Mouse (Mus musculus): Measurements from ENCODE around the gene Hnf1a. TPM values are rescaled to one million over a fixed set of nuclear protein-coding genes. Genes with fewer than 3 reads are reported as not detected.

Hnf1a gene
- polyA plus RNA-seq, 1 experiment from 2014 or later, result 0.10 TPM

DNA sequence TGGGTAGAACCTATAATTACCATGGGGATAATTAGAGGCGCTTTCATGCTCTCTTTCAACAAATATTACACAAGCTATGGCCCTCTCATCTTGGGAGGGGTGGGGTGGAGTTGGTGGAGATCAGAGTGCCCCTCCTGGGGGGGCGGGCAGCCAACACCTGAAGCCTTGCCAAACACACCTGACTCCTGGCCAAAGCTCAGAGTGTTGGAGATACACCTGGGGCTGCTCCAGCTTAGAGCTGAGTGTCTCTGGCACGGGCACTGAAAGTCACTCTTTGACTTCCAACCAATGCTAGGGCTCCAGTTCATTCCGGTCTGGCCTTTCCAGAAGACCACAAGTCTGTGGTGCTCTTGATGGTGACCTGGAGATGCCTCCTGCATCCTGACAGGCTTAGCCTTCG is 36.9 kb upstream of the Hnf1a start:
- Histone ChIP-seq H3K36me3 (replicated peaks) (no peaks in the 10 kb centered on the region), H3K4me1 (peaks cover 13% of the 10 kb centered on the region), H3K27ac (no peak overlapping the region), H3K4me3 (no peak overlapping the region), H3K27me3 (replicated peaks) (no peaks in the 10 kb centered on the region), H3K4me2 (no peak overlapping the region), H3K9ac (no peak overlapping the region), H3K9me3 (no peaks in the 10 kb centered on the region)
- 88% methylated on average over 5 of the region's 5 CpGs for WGBS
- ATAC-seq (replicated peaks), result no peak

DNA sequence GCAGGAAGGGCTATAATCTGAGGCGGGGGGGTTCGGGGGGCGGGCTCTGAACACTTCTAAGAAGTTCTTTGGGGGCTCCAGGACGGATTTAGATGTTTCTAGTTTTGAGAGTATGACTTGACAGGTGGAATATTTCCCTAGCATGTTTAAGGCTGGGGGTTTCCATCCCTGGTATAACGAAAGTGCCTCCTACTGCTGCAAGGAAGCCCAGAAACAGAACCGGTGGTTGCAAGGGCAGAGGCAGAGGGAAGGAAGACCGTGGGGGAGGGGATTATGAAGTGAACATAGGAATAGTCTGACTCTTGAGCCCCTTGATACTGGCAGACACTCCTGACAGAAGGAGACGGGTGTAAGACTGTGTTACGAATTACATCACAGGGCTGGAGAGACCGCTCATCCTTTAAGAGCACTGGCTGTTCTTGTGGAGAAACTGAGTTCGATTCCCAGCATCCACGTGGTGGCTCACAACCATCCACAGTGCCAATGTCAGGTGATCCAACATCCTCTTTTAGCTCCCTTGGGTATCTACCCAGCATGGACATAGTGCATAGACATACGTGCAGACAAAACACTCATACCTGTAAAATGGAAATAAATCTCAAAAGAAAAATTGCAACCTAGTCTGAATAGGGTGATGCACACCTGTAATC is 32.5 kb upstream of the Hnf1a start:
- Histone ChIP-seq H3K4me2 (no peak overlapping the region), H3K27me3 (replicated peaks) (no peaks in the 10 kb centered on the region), H3K27ac (no peak overlapping the region), H3K9ac (no peak overlapping the region), H3K4me3 (no peak overlapping the region), H3K9me3 (no peaks in the 10 kb centered on the region), H3K36me3 (replicated peaks) (no peaks in the 10 kb centered on the region), H3K4me1 (no peaks in the 10 kb centered on the region)
- no peak for ATAC-seq (replicated peaks)
- WGBS, result 82% methylated on average over 13 of the region's 13 CpGs

DNA sequence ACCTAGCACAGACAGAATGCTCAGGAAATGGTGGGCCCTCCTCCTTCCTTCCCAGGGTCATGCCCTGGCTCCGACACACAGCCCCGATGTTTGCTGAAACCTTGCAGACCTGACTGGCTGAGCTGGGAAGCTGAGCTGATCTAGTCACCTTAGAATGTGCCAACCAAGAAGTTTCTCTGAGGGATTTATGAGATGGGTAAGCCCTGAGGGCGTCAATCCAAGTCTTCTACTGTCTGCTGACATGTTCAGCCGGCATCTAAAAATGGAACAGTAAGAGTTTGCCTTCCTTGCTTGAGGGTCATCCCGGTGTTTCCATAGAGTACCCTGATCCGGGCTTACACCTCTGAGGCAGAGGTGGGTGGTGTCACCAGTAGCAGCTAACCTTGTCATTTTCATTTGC is 31.9 kb upstream of the Hnf1a start:
- H3K4me1 ChIP-seq, result no peaks in the 10 kb centered on the region
- no peak overlapping the region for H3K9ac ChIP-seq
- H3K4me3 ChIP-seq, result no peak overlapping the region
- 89% methylated on average over 6 of the region's 6 CpGs for WGBS
- H3K4me2 ChIP-seq, result no peak overlapping the region
- no peaks in the 10 kb centered on the region for H3K27me3 ChIP-seq (replicated peaks)
- H3K9me3 ChIP-seq, result no peaks in the 10 kb centered on the region
- H3K36me3 ChIP-seq (replicated peaks), result no peaks in the 10 kb centered on the region
- no peak overlapping the region for H3K27ac ChIP-seq
- ATAC-seq (replicated peaks), result no peak

DNA sequence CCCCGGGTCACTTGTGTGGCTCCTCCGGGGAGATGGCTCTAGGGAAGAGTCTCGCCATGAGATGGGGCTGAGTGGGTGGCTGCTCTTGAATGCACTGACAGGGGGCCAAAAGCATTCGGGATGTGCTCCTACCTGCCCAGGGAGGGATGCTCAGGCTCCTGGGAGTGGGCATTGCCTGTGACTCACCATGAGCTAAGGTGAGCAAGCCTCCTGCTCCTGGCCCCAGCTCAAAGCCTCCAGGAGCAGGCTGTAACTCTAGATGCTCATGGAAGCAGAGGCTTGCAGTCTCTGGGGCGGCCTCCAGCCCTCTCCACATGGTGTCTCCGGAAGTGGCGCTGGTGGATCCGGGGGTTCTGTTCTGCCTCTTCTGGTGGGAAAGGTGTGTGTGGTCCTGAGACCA is 30.6 kb upstream of the Hnf1a start:
- Histone ChIP-seq H3K9me3 (no peaks in the 10 kb centered on the region), H3K9ac (no peak overlapping the region), H3K4me2 (no peak overlapping the region), H3K27ac (no peak overlapping the region), H3K36me3 (replicated peaks) (no peaks in the 10 kb centered on the region), H3K4me3 (no peak overlapping the region), H3K27me3 (replicated peaks) (no peaks in the 10 kb centered on the region), H3K4me1 (no peaks in the 10 kb centered on the region)
- 76% methylated on average over 8 of the region's 8 CpGs for WGBS
- ATAC-seq (replicated peaks), result no peak

DNA sequence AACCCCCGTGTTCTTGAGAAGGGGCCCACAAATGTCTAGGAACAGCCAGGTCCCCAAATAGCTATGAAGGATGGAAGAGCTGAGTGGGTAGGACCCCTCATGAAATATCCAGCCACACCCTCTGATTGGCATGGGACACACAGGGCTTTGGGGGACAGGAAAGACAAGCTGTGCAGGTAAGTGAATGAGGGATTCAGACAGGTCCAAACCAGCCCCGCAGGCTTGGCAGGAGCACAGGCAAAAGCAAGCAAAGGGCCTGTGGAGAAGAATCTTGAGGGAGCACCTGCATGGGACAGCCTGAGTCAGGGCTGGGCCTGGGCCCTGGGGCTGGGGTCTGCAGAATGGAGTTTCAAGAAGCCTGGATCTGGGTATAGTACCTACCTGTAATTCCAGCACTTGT is 29.6 kb upstream of the Hnf1a start:
- no peak overlapping the region for H3K27ac ChIP-seq
- no peaks in the 10 kb centered on the region for H3K27me3 ChIP-seq (replicated peaks)
- 81% methylated on average over 2 of the region's 2 CpGs for WGBS
- no peak overlapping the region for H3K4me2 ChIP-seq
- no peaks in the 10 kb centered on the region for H3K4me1 ChIP-seq
- no peak overlapping the region for H3K9ac ChIP-seq
- ATAC-seq (replicated peaks), result no peak
- no peak overlapping the region for H3K4me3 ChIP-seq
- no peaks in the 10 kb centered on the region for H3K9me3 ChIP-seq
- no peaks in the 10 kb centered on the region for H3K36me3 ChIP-seq (replicated peaks)

DNA sequence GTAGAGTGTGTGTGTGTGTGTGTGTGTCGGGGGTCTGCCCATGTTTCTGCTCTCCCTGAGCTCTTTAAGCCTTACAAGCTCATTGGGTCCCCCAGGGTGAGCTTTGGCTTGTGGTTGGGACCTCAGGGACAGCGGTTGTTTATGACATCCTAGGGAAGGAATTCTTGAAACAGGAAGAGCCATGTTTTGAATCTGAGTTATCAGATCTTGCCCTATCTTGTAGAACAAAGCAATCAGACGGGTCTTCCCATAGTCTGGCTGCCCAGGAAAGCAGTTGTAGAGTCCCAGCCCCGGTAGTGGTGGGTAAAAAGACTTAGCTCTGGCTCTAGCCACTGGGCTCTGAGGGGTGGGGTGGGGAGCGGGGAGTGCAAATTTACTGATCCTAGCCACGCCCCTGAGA is 26.4 kb upstream of the Hnf1a start:
- no peaks in the 10 kb centered on the region for H3K27me3 ChIP-seq (replicated peaks)
- no peak overlapping the region for H3K9ac ChIP-seq
- no peaks in the 10 kb centered on the region for H3K9me3 ChIP-seq
- H3K27ac ChIP-seq, result no peak overlapping the region
- no peak overlapping the region for H3K4me2 ChIP-seq
- no peaks in the 10 kb centered on the region for H3K36me3 ChIP-seq (replicated peaks)
- no peaks in the 10 kb centered on the region for H3K4me1 ChIP-seq
- H3K4me3 ChIP-seq, result no peak overlapping the region
- no peak for ATAC-seq (replicated peaks)
- WGBS, result 79% methylated on average over 6 of the region's 6 CpGs

DNA sequence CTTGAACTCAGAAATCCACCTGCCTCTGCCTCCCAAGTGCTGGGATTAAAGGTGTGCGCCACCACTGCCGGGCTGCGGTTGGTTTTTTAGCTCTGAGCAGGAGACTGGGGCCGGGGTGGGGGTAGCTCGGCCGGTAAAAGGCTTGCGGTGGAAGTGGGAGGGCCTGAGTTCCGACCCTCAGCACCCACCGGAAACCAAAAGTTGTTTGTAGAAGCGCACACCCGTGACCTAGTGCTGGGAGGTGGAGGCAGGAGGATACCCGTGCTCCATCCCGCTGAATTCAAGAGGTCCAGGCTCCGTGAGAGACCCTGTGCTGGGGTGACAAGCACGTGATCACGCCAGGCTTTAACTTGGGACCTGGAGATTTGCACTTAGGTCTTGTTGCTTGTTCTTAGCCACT is 25.6 kb upstream of the Hnf1a start:
- Histone ChIP-seq H3K27ac (no peak overlapping the region), H3K4me1 (no peaks in the 10 kb centered on the region), H3K9me3 (no peaks in the 10 kb centered on the region), H3K9ac (no peak overlapping the region), H3K27me3 (replicated peaks) (no peaks in the 10 kb centered on the region), H3K36me3 (replicated peaks) (no peaks in the 10 kb centered on the region), H3K4me3 (no peak overlapping the region), H3K4me2 (no peak overlapping the region)
- no peak for ATAC-seq (replicated peaks)
- WGBS, result 90% methylated on average over 16 of the region's 16 CpGs

DNA sequence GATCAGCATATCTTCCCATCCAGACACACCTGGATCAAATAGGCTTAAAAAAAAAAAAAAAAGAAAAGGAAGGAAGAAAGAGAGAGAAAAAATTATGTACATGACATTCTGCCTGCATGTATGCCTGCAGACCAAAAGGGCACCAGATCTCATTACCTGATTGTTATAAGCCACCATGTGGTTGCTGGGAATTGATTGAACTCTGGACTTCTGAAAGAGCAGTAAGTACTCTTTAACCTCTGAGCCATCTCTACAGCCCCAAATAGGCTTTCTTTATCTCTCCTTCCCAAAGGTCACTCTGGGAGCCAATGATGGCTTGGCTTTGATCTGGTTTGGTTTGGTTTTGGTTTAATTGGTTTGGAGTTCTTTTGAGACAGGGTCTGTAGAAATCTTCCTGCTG is 14.2 kb upstream of the Hnf1a start:
- Histone ChIP-seq H3K4me1 (peaks cover under 1% of the 10 kb centered on the region), H3K9ac (no peak overlapping the region), H3K27me3 (replicated peaks) (no peaks in the 10 kb centered on the region; the same call in 1 of the 2 replicates), H3K27ac (no peak overlapping the region), H3K36me3 (replicated peaks) (no peaks in the 10 kb centered on the region), H3K4me2 (no peak overlapping the region), H3K9me3 (no peaks in the 10 kb centered on the region), H3K4me3 (no peak overlapping the region)
- no peak for ATAC-seq (replicated peaks)

DNA sequence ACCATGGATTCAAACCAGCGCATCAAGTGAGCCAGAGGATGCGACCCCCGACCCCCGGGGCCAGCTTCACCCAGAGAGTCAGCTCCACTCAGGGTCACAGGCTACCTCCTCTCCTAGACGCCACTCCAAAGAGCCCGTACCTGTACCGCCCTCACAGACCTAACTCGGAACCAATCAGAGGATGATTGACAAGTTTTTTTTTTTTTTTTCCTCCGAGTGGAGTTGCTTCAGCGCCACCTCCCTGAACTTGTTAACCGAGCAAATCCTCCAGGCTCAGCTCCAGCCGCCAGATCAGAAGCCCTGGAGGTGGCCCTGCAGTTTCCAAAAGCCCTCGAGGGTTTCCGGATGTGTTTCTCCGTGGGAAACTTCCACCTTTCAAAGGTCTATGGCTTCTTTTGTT is 11.1 kb upstream of the Hnf1a start:
- no peak overlapping the region for H3K9ac ChIP-seq
- no peak overlapping the region for H3K4me2 ChIP-seq
- no peaks in the 10 kb centered on the region for H3K36me3 ChIP-seq (replicated peaks)
- 52% methylated on average over 15 of the region's 15 CpGs for WGBS
- H3K9me3 ChIP-seq, result no peaks in the 10 kb centered on the region
- ATAC-seq (replicated peaks), result no peak
- H3K4me1 ChIP-seq, result peaks cover 13% of the 10 kb centered on the region
- no peaks in the 10 kb centered on the region; the same call in 1 of the 2 replicates for H3K27me3 ChIP-seq (replicated peaks)
- no peak overlapping the region for H3K27ac ChIP-seq
- no peak overlapping the region for H3K4me3 ChIP-seq

DNA sequence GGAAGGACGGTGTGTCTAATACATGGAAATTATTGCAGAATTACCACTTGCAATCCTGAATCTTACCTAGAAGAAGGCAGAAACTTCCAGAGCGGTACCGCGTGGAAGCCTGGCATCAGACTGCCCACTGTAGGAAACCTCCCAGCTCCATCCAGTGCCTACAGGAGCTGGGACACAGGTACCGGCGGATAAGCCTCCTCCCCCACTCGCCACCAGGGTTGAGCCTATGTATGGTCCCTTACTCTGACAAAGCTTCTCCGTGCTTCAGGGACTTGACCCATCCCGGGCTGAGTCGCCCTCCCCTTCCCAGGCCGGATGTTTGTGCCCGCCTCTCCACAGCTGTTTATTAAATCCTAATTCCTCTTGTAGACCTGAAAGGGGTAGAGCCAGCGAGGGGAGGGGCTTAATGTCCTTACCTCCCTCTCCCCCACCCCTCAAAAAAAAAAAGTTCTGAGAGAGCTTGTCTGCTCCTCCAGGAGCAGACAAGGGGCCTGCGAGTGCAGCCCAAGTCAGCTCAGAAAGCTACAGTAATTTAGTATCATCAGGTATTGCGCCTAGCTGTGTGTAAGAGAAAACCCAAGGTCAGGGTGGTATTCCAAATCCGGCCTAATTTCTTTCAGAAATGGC is 9.3 kb upstream of the Hnf1a start:
- WGBS, result 24% methylated on average over 15 of the region's 16 CpGs
- no peak; the same call in 1 of the 2 replicates for ATAC-seq (replicated peaks)
- H3K4me2 ChIP-seq, result peak overlapping the region; percentile 80

DNA sequence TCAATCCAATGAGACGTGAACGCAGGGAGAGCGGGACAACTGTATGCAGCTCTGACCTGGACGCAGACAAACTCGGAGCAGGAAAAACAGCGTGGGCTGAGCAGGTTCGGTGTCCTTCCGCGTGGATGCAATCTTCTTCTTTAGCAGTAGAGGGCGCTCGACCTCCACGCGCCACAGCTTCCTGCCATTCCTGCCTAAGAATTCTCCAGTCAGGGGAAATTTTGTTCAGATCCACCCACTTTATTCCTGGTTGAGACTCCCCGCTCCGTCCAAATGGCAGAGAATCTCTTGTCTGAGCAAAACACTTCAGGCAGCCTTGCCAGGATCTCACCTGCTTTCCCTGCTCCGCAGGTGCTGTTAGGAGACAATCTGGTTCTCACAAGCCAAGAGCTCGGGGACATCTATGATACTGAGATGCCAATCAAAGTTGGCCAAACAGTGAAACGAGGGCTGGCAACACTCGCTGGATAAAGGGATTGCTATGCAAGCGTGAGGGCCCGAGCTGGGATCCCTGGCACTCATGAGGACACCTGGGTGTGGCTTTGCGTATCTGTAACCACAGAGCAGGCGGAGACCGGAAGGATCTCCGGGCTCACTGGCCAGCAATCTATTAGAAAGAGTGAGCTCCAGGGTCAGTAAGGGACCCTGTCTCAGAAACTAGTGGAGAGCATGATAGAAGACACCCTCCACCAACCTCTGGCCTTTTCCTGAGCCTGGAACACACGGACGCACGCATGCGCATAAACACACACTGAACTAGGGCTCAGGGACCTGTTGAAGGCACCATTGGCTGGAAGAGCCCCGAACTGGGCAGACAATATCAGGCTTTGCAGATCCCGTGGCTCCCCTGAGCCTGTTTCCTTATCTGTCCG is 8.6 kb upstream of the Hnf1a start:
- 4% methylated on average over 32 of the region's 32 CpGs for WGBS
- Histone ChIP-seq H3K4me2 (peak overlapping the region; percentile 80), H3K9ac (peak overlapping the region; percentile 40), H3K4me3 (peak overlapping the region; percentile 36), H3K36me3 (replicated peaks) (no peaks in the 10 kb centered on the region), H3K9me3 (no peaks in the 10 kb centered on the region), H3K27me3 (replicated peaks) (no peaks in the 10 kb centered on the region; the same call in 1 of the 2 replicates), H3K4me1 (peaks cover 13% of the 10 kb centered on the region), H3K27ac (0 out of 2 replicates have a peak overlapping the region, but pooled peaks have one; percentile 20)
- ATAC-seq (replicated peaks), result peak; percentile 69

More for the DNA sequence above, 9.3 kb upstream of the Hnf1a start:
- H3K36me3 ChIP-seq (replicated peaks), result no peaks in the 10 kb centered on the region
- H3K4me1 ChIP-seq, result peaks cover 13% of the 10 kb centered on the region
- no peak overlapping the region for H3K27ac ChIP-seq
- H3K27me3 ChIP-seq (replicated peaks), result no peaks in the 10 kb centered on the region; the same call in 1 of the 2 replicates
- H3K4me3 ChIP-seq, result peak overlapping the region; percentile 36
- no peak overlapping the region for H3K9ac ChIP-seq
- H3K9me3 ChIP-seq, result no peaks in the 10 kb centered on the region

DNA sequence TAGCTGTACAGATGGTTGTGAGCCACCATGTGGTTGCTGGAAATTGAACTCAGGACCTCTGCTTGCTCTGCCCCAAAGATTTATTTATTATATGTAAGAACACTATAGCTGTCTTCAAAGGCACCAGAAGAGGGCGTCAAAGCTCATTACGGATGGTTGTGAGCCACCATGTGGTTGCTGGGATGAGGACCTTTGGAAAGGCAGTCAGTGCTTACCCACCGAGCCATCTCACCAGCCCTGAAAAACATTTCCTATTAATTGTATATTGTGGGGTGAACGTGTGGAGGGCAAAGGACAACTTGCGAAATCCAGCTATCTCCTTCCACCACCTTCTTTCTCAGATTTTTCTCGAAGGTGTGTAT is 8.0 kb upstream of the Hnf1a start:
- Histone ChIP-seq H3K27ac (no peak overlapping the region), H3K36me3 (replicated peaks) (no peaks in the 10 kb centered on the region), H3K9me3 (no peaks in the 10 kb centered on the region), H3K4me3 (peak overlapping the region; percentile 36), H3K9ac (no peak overlapping the region; the same call in 1 of the 2 replicates), H3K4me2 (peak overlapping the region; percentile 80), H3K27me3 (replicated peaks) (no peaks in the 10 kb centered on the region; the same call in 1 of the 2 replicates), H3K4me1 (peaks cover 13% of the 10 kb centered on the region)
- ATAC-seq (replicated peaks), result no peak
- WGBS, result 2% methylated on average over 6 of the region's 6 CpGs
